Mouse (Mus musculus) 3134 (cell line): ENCODE results near the gene Adcy7.

Experiments
- DNase-seq: peaks from one replicate; pipeline ENCODE4 v3.0.0-alpha.2; 2011; ENCODE audit warnings: low spot score; ENCODE audit not compliant: insufficient read length; ENCODE audit errors: extremely low read depth

Adcy7 gene

GRCm38 (mm10) chr8:88272231-88273050 lies at the start of gene Adcy7:
Adcy7 (plus strand) TSS chr8:88272403.
- DNase-seq: peak; percentile 79

- DNase-seq: no peak
Observed at GRCm38 (mm10) chr8:88225358-88225757, 46.8 kb upstream of the Adcy7 start.

- no peak for DNase-seq
Observed at GRCm38 (mm10) chr8:88227851-88228250, 44.4 kb upstream of the Adcy7 start.

- DNase-seq: no peak
Observed at GRCm38 (mm10) chr8:88228286-88228685, 43.9 kb upstream of the Adcy7 start.

- no peak for DNase-seq
Observed at GRCm38 (mm10) chr8:88228800-88229199, 43.4 kb upstream of the Adcy7 start.

- DNase-seq: no peak
Observed at GRCm38 (mm10) chr8:88236666-88237065, 35.5 kb upstream of the Adcy7 start.

- no peak for DNase-seq
Observed at GRCm38 (mm10) chr8:88237606-88238005, 34.6 kb upstream of the Adcy7 start.

GRCm38 (mm10) chr8:88239277-88239676 lies 32.9 kb upstream of the Adcy7 start:
- DNase-seq: no peak

GRCm38 (mm10) chr8:88241871-88242270 lies 30.3 kb upstream of the Adcy7 start:
- DNase-seq: no peak

- DNase-seq: no peak
Observed at GRCm38 (mm10) chr8:88244298-88244697, 27.9 kb upstream of the Adcy7 start.

- no peak for DNase-seq
Observed at GRCm38 (mm10) chr8:88252791-88253190, 19.4 kb upstream of the Adcy7 start.

GRCm38 (mm10) chr8:88254957-88255356 lies 17.2 kb upstream of the Adcy7 start:
- DNase-seq: no peak

- DNase-seq: no peak
Observed at GRCm38 (mm10) chr8:88258024-88258423, 14.2 kb upstream of the Adcy7 start.

- DNase-seq: no peak
Observed at GRCm38 (mm10) chr8:88258544-88258943, 13.7 kb upstream of the Adcy7 start.

- no peak for DNase-seq
Observed at GRCm38 (mm10) chr8:88260466-88260980, 11.7 kb upstream of the Adcy7 start.

- DNase-seq: no peak
Observed at GRCm38 (mm10) chr8:88262831-88263635, 9.2 kb upstream of the Adcy7 start.

- DNase-seq: peak; percentile 72
Observed at GRCm38 (mm10) chr8:88265511-88265910, 6.7 kb upstream of the Adcy7 start.

- peak; percentile 46 for DNase-seq
Observed at GRCm38 (mm10) chr8:88266170-88266800, 5.9 kb upstream of the Adcy7 start.

GRCm38 (mm10) chr8:88266801-88267403 lies 5.3 kb upstream of the Adcy7 start:
- no peak for DNase-seq

GRCm38 (mm10) chr8:88269107-88269875 lies 2.9 kb upstream of the Adcy7 start:
- no peak for DNase-seq
